In genomic region chr2:134989650-134990292, GRCm38 (mm10) we compare ENCODE assay signal across 19 mouse cellular contexts.
"Had no signal": no experiment of that assay in that cellular context is flagged by ENCODE, and none has a peak within 500 bp of the region (broad histone marks: within the 10 kb centered on the region; RNA-seq: fewer than 3 reads in every experiment).

No protein-coding gene starts in this region.

- DNase-seq: kidney, adult 11 months; kidney, adult 9 months; kidney, postnatal 14 days; kidney, postnatal 4 days; layer of hippocampus, postnatal 36 days; left cerebral cortex, postnatal 4 days; lung, adult 2 months; lung, postnatal 14 days; lung, postnatal 4 days; midbrain, embryonic 14.5 days; right cerebral cortex, postnatal 14 days; right cerebral cortex, postnatal 4 days; thymus, adult 2 months; thymus, postnatal 14 days; thymus, postnatal 4 days had no signal

- H3K27me3 ChIP-seq: limb, embryonic 12.5 days; limb, embryonic 15.5 days had no signal

- H3K9ac ChIP-seq: limb, embryonic 12.5 days; limb, embryonic 15.5 days had no signal

- H3K27ac ChIP-seq: limb, embryonic 12.5 days; limb, embryonic 15.5 days; stomach, postnatal 0 days had no signal

- H3K4me2 ChIP-seq: limb, embryonic 12.5 days; limb, embryonic 15.5 days; midbrain, embryonic 11.5 days had no signal

- H3K36me3 ChIP-seq: limb, embryonic 12.5 days; limb, embryonic 15.5 days had no signal

- H3K9me3 ChIP-seq: limb, embryonic 12.5 days; limb, embryonic 15.5 days had no signal

- H3K4me1 ChIP-seq: limb, embryonic 12.5 days; limb, embryonic 15.5 days had no signal

- H3K4me3 ChIP-seq: limb, embryonic 12.5 days; limb, embryonic 15.5 days had no signal
